Mouse (Mus musculus) B cell, adult 2 months (primary cell): Measurements from ENCODE around the gene Cobll1.

Source experiments
- DNase-seq, 2 experiments: peaks; one replicate each; pipeline ENCODE4 v3.0.0; 2022

The Cobll1 gene

DNA sequence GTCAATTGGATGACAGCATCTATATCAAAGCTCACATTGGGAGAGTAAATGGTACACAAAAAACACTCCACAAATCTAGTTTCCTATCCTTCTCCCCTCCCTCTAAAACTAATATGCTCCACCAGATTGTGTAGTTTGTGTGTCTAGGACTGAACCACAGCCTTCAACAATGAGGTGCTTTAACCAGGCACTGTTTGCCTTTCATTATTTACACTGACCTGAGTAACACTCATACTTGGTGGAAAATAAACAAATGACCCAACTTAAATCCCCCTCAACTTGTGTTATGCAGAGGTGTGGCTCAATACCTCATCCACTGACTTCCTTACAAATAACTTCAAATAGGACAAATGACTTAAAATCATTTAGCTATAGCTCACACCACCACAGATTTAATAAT is 155.8 kb downstream of the Cobll1 start:
- no peak for DNase-seq

GRCm38 (mm10) chr2:65077544-65077943 is 161.7 kb downstream of the Cobll1 start:
- DNase-seq = no peak

GRCm38 (mm10) chr2:65075840-65076239 is 163.4 kb downstream of the Cobll1 start:
- no peak for DNase-seq

GRCm38 (mm10) chr2:65075431-65075830 is 163.8 kb downstream of the Cobll1 start:
- DNase-seq = no peak

- DNase-seq = no peak
Observed at GRCm38 (mm10) chr2:65072205-65072604, 167.0 kb downstream of the Cobll1 start.

GRCm38 (mm10) chr2:65053764-65054163 is 185.4 kb downstream of the Cobll1 start:
- DNase-seq = no peak

DNA sequence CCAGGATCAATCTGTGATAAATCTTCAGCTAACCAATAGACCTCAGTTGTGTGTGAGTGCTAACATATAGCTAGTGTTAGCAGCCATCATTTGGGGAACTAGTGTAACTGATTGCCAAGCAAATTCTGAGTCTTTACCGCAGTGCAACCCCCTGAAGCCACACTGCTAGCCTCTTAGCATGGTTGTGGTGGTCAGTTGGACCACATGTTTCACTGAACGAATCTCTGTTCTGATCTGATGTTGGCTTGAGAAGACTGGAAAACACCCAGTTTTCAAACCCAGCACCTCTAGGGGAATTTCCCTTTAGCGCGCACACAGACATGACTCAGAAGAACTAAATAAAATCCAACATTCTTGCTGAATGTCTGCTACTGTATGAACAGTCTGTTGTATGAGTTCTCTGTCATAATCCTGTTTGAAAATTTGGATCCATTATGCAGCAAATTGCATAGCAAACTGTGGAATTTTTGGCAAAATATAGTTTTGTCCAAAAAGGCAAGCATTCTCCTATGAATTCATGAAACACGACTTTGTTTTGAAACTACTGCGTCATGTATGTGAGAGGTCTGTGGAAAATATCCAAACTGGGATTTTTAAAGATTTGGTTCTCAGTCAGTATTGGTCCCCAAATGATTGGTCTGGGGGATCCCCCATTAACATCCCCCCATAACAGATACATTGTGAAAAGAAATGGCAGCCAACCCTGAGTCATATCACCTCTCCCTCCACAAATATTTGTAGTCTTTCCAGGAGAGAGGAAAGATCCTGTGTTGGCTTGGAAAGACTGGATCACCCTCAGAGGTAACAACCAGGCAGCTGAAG is 186.8 kb downstream of the Cobll1 start:
- no peak for DNase-seq

- no peak for DNase-seq
Observed at GRCm38 (mm10) chr2:65050776-65051175, 188.4 kb downstream of the Cobll1 start.

GRCm38 (mm10) chr2:65048234-65049017 is 190.8 kb downstream of the Cobll1 start:
- no peak for DNase-seq
